Mouse (Mus musculus) limb, embryonic 10.5 days (tissue): ENCODE data around the gene Disp1. TPM values are rescaled to one million over a fixed set of nuclear protein-coding genes. Genes with fewer than 3 reads are reported as not detected.

Experiments used
- DNase-seq: peaks from one replicate; pipeline ENCODE4 v3.0.0-alpha.2; 2017; ENCODE audit warnings: low spot score
- H3K27ac ChIP-seq: fragments of 300-500 bp; sonication (generic); 2 replicates; pipeline ENCODE4 v1.5.1; 2016; ENCODE audit warnings: mild to moderate bottlenecking
- H3K27me3 ChIP-seq: fragments of 300-500 bp; sonication (generic); 2 replicates; pipeline ENCODE4 v1.6.1; 2016; ENCODE audit warnings: low read depth, mild to moderate bottlenecking; ENCODE audit not compliant: poor library complexity, severe bottlenecking
- H3K36me3 ChIP-seq: fragments of 300-500 bp; sonication (generic); 2 replicates; pipeline ENCODE4 v1.6.1; 2016; ENCODE audit warnings: mild to moderate bottlenecking, moderate library complexity
- H3K4me1 ChIP-seq: fragments of 300-500 bp; sonication (generic); 2 replicates; pipeline ENCODE4 v1.6.1; 2016
- H3K4me3 ChIP-seq: fragments of 300-500 bp; sonication (generic); 2 replicates; pipeline ENCODE4 v1.5.1; 2016; ENCODE audit warnings: mild to moderate bottlenecking, moderate library complexity
- H3K9me3 ChIP-seq: fragments of 300-500 bp; sonication (generic); replicated peaks from 2 replicates; pipeline ENCODE4 v1.6.1; 2016; ENCODE audit warnings: mild to moderate bottlenecking
- WGBS: fragments of 180-500 bp; shearing (Covaris S2); methylation state at CpG from one replicate; pipeline ENCODE4 v1.1.7; 2016; 5-methylcytosine and 5-hydroxymethylcytosine counted together
- microRNA-seq: library from miRNA; unstranded; fragments of <30 nt; microRNA quantifications from one replicate; pipeline ENCODE4, GENCODE M21; 2017
- polyA plus RNA-seq: library from polyadenylated mRNA; unstranded; fragments of >200 nt; fragmentation: Nextera tagmentation; extraction: Ambion mirVana; gene quantifications from 2 replicates; pipeline ENCODE4 v1.2.1, GENCODE M21; 2016

Disp1 gene
- polyA plus RNA-seq, 1 experiment from 2014 or later, result 21.8 TPM

- no peak overlapping the region for H3K27ac ChIP-seq
- WGBS, result 79% methylated on average over 5 of the region's 5 CpGs
- DNase-seq, result no peak
These were observed 173.3 kb downstream of the Disp1 start for GRCm38 (mm10) chr1:183047913-183048523.

GRCm38 (mm10) chr1:183047191-183047912 lies 174.0 kb downstream of the Disp1 start:
- H3K9me3 ChIP-seq, result no peaks in the 10 kb centered on the region
- peaks cover 37% of the 10 kb centered on the region for H3K4me1 ChIP-seq
- no peak for DNase-seq
- 69% methylated on average over 7 of the region's 7 CpGs for WGBS
- H3K4me3 ChIP-seq, result no peak overlapping the region
- no peaks in the 10 kb centered on the region for H3K36me3 ChIP-seq
- peak overlapping the region; percentile 36; the same call in 1 of the 2 replicates for H3K27ac ChIP-seq
- no peaks in the 10 kb centered on the region for H3K27me3 ChIP-seq

More at GRCm38 (mm10) chr1:183047913-183048523, 173.3 kb downstream of the Disp1 start:
- no peak overlapping the region for H3K4me3 ChIP-seq
- H3K9me3 ChIP-seq, result no peaks in the 10 kb centered on the region
- no peaks in the 10 kb centered on the region for H3K27me3 ChIP-seq
- H3K4me1 ChIP-seq, result peaks cover 37% of the 10 kb centered on the region
- H3K36me3 ChIP-seq, result no peaks in the 10 kb centered on the region

- WGBS, result 70% methylated on average over 12 of the region's 12 CpGs
- Histone ChIP-seq H3K27me3 (no peaks in the 10 kb centered on the region), H3K9me3 (no peaks in the 10 kb centered on the region), H3K4me3 (no peak overlapping the region), H3K27ac (no peak overlapping the region), H3K4me1 (peaks cover 37% of the 10 kb centered on the region), H3K36me3 (no peaks in the 10 kb centered on the region)
- DNase-seq, result no peak
These were observed 175.2 kb downstream of the Disp1 start for GRCm38 (mm10) chr1:183046081-183046480.

GRCm38 (mm10) chr1:183043161-183043812 lies 178.0 kb downstream of the Disp1 start:
- Histone ChIP-seq H3K9me3 (no peaks in the 10 kb centered on the region), H3K27me3 (peaks cover 4% of the 10 kb centered on the region; the same call in 1 of the 2 replicates), H3K4me3 (no peak overlapping the region), H3K4me1 (peaks cover 42% of the 10 kb centered on the region), H3K27ac (peak overlapping the region; percentile 37; the same call in 1 of the 2 replicates), H3K36me3 (no peaks in the 10 kb centered on the region)
- no peak for DNase-seq
- WGBS, result 84% methylated on average over 13 of the region's 13 CpGs

- Histone ChIP-seq H3K27me3 (peaks cover 4% of the 10 kb centered on the region; the same call in 1 of the 2 replicates), H3K27ac (no peak overlapping the region), H3K36me3 (no peaks in the 10 kb centered on the region), H3K9me3 (no peaks in the 10 kb centered on the region), H3K4me1 (peaks cover 26% of the 10 kb centered on the region), H3K4me3 (no peak overlapping the region)
- no peak for DNase-seq
- WGBS, result 95% methylated on average over 6 of the region's 7 CpGs
These were observed 179.6 kb downstream of the Disp1 start for GRCm38 (mm10) chr1:183041703-183042102.

GRCm38 (mm10) chr1:183040847-183041382 lies 180.4 kb downstream of the Disp1 start:
- 85% methylated on average over 11 of the region's 11 CpGs for WGBS
- peaks cover 18% of the 10 kb centered on the region for H3K4me1 ChIP-seq
- H3K9me3 ChIP-seq, result no peaks in the 10 kb centered on the region
- peaks cover 4% of the 10 kb centered on the region; the same call in 1 of the 2 replicates for H3K27me3 ChIP-seq
- H3K4me3 ChIP-seq, result no peak overlapping the region
- H3K36me3 ChIP-seq, result no peaks in the 10 kb centered on the region
- DNase-seq, result no peak
- no peak overlapping the region for H3K27ac ChIP-seq

- peak overlapping the region; percentile 65 for H3K27ac ChIP-seq
- peaks cover 4% of the 10 kb centered on the region; the same call in 1 of the 2 replicates for H3K27me3 ChIP-seq
- 60% methylated on average over 6 of the region's 6 CpGs for WGBS
These were observed 181.2 kb downstream of the Disp1 start for GRCm38 (mm10) chr1:183039881-183040708.

GRCm38 (mm10) chr1:183039404-183039803 lies 181.9 kb downstream of the Disp1 start:
- H3K36me3 ChIP-seq, result no peaks in the 10 kb centered on the region
- H3K4me3 ChIP-seq, result no peak overlapping the region
- H3K27me3 ChIP-seq, result peaks cover 4% of the 10 kb centered on the region; the same call in 1 of the 2 replicates
- DNase-seq, result no peak
- H3K9me3 ChIP-seq, result no peaks in the 10 kb centered on the region
- whole genome bisulfite sequencing, result 87% methylated on average over 7 of the region's 7 CpGs
- no peak overlapping the region for H3K27ac ChIP-seq
- H3K4me1 ChIP-seq, result peaks cover 16% of the 10 kb centered on the region

More at GRCm38 (mm10) chr1:183039881-183040708, 181.2 kb downstream of the Disp1 start:
- H3K36me3 ChIP-seq, result no peaks in the 10 kb centered on the region
- DNase-seq, result no peak
- peaks cover 16% of the 10 kb centered on the region for H3K4me1 ChIP-seq
- no peaks in the 10 kb centered on the region for H3K9me3 ChIP-seq
- no peak overlapping the region for H3K4me3 ChIP-seq

Small RNA genes within 50 kb of the gene (microRNA-seq; reads per million reads assigned to microRNA genes)
- not detected for gene Gm24975

Other genes with a start within 250 kb of the Disp1 start
- 45.1 and 45.7 TPM in 2 replicates for gene Aida, start 75.1 kb upstream of the Disp1 start, polyA plus RNA-seq
- 29.8 and 35.1 TPM in 2 replicates for gene Brox, start 75.7 kb upstream of the Disp1 start, polyA plus RNA-seq
- gene Mia3, start 148.0 kb upstream of the Disp1 start, polyA plus RNA-seq, result 79.3 and 103 TPM in 2 replicates
- gene Taf1a, start 167.5 kb upstream of the Disp1 start, polyA plus RNA-seq, result 19.9 and 23.8 TPM in 2 replicates
- gene Hhipl2, start 196.7 kb upstream of the Disp1 start, polyA plus RNA-seq, result 0.10 and 0.26 TPM in 2 replicates